Mouse (Mus musculus): ENCODE data around the gene Gm10392. TPM values are rescaled to one million over a fixed set of nuclear protein-coding genes. Genes with fewer than 3 reads are reported as not detected.

Gm10392 gene
- total RNA-seq, 2 experiments from 2014 or later, result not detected

- intact Hi-C loops (cut with DNase I), result loop anchor here (1.0 to 10.0 kb wide), 2 partner anchors 150 to 362 kb away; no protein-coding TSS in a partner anchor
- DNase-seq, result peak; percentile 83
Observed at GRCm38 (mm10) chr11:77467157-77467556, 51.8 kb downstream of the Gm10392 start.

Other genes with a start within 250 kb of the Gm10392 start
- gene Coro6, start 56.8 kb downstream of the Gm10392 start, total RNA-seq (2021), result 100 to 1,000 TPM; 196 to 198 TPM
- 10 to 100 TPM in 1 of 2 experiments, 1 to 10 TPM in 1; 9.8 to 10.4 TPM for gene Ankrd13b, start 29.5 kb downstream of the Gm10392 start, total RNA-seq (2021)
- gene Git1, start 25.6 kb downstream of the Gm10392 start, total RNA-seq (2021), result 10 to 100 TPM; 55.2 to 57.1 TPM
- 1 to 10 TPM; 2.3 to 3.1 TPM for gene Abhd15, start 4.1 kb downstream of the Gm10392 start, total RNA-seq (2021)
- gene Trp53i13, start 3.2 kb downstream of the Gm10392 start, total RNA-seq (2021), result 1 to 10 TPM; 8.3 to 8.7 TPM
- gene Taok1, start 88.6 kb upstream of the Gm10392 start, total RNA-seq (2021), result 10 to 100 TPM; 54.4 to 56.0 TPM
- gene Nufip2, start 167.0 kb upstream of the Gm10392 start, total RNA-seq (2021), result 10 to 100 TPM; 46.8 to 48.3 TPM
- gene Cryba1, start 206.1 kb upstream of the Gm10392 start, total RNA-seq (2021), result not detected
- 100 to 1,000 TPM; 256 to 280 TPM for gene Myo18a, start 244.0 kb upstream of the Gm10392 start, total RNA-seq (2021)